Mouse (Mus musculus) cortical plate, adult 2 months (tissue): Measurements from ENCODE around the gene Gm5475.

ENCODE experiments used
- CTCF ChIP-seq: fragments of 200-500 bp; IDR thresholded peaks from 2 replicates; pipeline ENCODE4 v1.5.1; 2011; ENCODE audit warnings: mild to moderate bottlenecking, control low read depth, low read length; ENCODE audit not compliant: insufficient read depth; ENCODE audit errors: extremely low read depth
- POLR2A ChIP-seq: fragments of 200-500 bp; IDR thresholded peaks from 2 replicates; pipeline ENCODE4 v1.6.1; 2011; ENCODE audit warnings: mild to moderate bottlenecking, low read length, control low read depth; ENCODE audit not compliant: insufficient read depth; ENCODE audit errors: extremely low read depth

DNA sequence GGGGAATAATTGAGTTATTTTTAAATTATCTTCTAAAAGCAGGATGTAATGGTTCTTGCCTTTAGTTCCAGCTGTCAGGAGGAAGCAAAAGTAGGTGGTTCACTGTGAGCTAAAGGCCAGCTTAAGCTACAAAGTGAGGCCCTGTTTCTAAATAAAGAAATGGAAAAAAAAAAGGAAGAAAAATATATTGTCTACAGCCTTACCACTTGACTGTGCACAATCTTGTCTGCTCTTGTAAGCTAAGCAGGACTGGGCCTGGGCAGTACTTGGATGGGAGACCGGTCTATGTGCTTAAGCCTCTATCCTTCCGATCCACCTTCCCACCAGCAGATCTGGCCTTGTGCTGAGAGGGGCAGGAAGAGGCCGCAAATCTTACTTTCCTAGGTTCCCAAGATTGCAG lies 27.5 kb downstream of the Gm5475 start:
- TF ChIP-seq CTCF (no peak), POLR2A (no peak)
